Mouse (Mus musculus): ENCODE data around the gene Cep112. TPM values are rescaled to one million over a fixed set of nuclear protein-coding genes. Genes with fewer than 3 reads are reported as not detected.

Cep112 gene
- polyA plus RNA-seq, 1 experiment = not detected

GRCm38 (mm10) chr11:108527725-108528363, 102.9 kb downstream of the Cep112 start:
- TF ChIP-seq GATA1 (IDR thresholded peaks at IDR 0.05; ENCODE audit: low read length) = no peak

GRCm38 (mm10) chr11:108532901-108533300, 107.9 kb downstream of the Cep112 start:
- no peak for TF ChIP-seq GATA1 (IDR thresholded peaks at IDR 0.05; ENCODE audit: low read length)

GRCm38 (mm10) chr11:108534014-108534413, 109.0 kb downstream of the Cep112 start:
- no peak for TF ChIP-seq GATA1 (IDR thresholded peaks at IDR 0.05; ENCODE audit: low read length)

- TF ChIP-seq GATA1 (IDR thresholded peaks at IDR 0.05; ENCODE audit: low read length) = no peak
Measured at GRCm38 (mm10) chr11:108552997-108553622, 128.1 kb downstream of the Cep112 start.

DNA sequence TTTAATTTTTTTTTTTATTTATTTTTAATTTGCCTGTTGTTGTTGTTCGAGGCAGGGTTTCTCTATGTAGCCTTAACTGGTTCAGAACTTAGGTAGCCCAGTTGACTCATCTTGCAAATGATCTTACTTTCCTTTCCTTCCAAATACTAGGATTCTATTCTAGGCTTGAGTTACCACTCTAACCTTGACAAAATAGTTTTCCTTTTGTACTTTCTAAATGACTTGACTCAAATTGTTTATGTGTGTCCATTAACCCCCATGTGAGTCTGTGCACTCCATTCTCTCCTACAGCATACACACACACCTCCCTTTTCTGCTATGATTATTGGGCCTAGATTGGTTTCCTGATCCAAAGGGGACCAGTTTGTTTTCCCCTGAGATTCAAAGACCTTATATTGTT, 128.9 kb downstream of the Cep112 start:
- no peak for TF ChIP-seq GATA1 (IDR thresholded peaks at IDR 0.05; ENCODE audit: low read length)

- no peak for TF ChIP-seq GATA1 (IDR thresholded peaks at IDR 0.05; ENCODE audit: low read length)
Measured at GRCm38 (mm10) chr11:108558544-108558943, 133.6 kb downstream of the Cep112 start.

DNA sequence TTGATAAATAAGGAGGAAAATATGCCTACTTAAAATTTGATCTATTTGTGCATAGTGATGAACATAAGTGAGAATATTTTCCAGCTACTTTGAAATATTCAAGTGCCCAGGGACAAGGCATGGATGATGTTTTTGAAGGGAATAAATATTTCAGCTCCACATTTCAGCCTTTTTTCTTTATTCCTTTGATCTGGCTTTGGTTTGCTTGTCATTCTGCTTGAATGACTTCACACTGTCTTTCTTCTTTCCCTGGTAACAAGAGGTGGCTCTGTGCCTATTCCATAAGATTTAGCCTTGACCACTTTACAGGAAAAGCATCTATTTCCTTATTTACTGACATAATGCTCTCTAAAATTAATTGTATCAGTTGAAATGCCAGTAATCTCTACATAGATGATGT, 134.5 kb downstream of the Cep112 start:
- no peak for TF ChIP-seq GATA1 (IDR thresholded peaks at IDR 0.05; ENCODE audit: low read length)

GRCm38 (mm10) chr11:108562076-108562475, 137.1 kb downstream of the Cep112 start:
- TF ChIP-seq GATA1 (IDR thresholded peaks at IDR 0.05; ENCODE audit: low read length) = no peak

DNA sequence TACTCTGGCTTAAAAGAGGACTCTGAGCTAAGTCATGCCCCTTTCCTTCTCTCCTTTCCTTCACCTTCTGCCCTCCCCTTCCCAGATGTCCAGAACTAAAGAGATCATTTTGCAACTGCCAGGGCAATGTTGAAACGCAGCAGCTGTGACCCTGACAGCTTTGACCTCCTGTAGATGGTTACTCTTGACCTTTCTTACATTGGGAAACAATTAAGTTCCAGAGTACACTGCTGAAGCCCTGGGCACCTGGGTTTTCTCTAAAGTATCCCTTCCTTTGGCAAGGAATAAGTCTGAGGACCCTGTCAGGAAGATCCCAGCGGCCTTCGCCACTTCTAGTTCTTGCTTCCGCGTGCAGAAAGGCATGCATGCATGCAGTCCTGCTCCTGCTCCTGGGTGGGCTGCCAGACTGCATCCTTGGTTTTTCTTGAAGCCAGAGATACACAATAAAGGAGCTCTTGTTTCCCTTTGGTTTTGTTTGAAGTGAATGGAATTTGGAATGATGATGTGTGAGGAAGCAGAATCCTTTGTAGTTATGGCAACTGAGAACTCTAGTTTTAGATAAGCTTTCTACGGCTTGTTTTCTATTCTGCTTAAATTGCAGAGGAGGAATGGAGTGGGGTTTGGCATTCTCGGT, 161.7 kb downstream of the Cep112 start:
- TF ChIP-seq GATA1 (IDR thresholded peaks at IDR 0.05; ENCODE audit: low read length) = no peak

- no peak for TF ChIP-seq GATA1 (IDR thresholded peaks at IDR 0.05; ENCODE audit: low read length)
Measured at GRCm38 (mm10) chr11:108593207-108593958, 168.4 kb downstream of the Cep112 start.

GRCm38 (mm10) chr11:108593959-108594579, 169.1 kb downstream of the Cep112 start:
- no peak for TF ChIP-seq GATA1 (IDR thresholded peaks at IDR 0.05; ENCODE audit: low read length)

DNA sequence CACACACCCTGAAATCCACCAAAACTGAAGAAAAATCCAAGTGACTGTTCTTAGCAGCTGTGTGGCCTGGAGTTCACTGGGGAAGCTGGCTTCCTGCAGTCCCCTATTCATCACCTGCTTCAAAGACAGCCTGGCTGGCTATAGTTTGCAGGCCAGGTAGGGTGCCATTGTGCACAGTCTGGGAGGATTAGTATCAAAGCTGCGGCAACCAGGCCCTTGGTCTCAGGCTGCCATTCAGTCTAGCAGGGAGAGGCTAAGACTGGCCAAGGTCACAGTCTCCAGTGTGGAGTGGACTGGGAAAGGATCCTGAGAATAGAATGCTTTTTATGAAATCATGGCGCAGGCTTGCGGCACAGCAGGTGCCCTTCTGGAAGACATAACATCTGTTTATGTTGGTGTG, 180.3 kb downstream of the Cep112 start:
- no peak for TF ChIP-seq GATA1 (IDR thresholded peaks at IDR 0.05; ENCODE audit: low read length)

DNA sequence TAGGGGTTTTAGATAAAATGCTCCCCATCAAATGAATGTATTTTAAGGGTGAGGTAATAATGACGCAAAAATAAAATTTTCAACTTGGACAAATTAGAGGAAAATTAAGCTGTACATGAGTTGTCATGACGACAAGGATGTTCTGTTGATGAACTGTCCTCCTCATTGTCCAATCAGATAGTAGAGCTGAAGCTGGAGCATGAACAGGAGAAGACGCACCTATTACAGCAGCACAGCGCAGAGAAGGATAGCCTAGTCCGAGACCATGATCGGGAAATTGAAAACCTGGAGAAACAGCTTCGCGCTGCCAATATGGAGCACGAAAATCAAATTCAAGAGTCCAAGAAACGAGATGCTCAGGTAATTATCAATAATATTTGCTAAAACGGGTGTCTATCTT, 181.0 kb downstream of the Cep112 start:
- no peak for TF ChIP-seq GATA1 (IDR thresholded peaks at IDR 0.05; ENCODE audit: low read length)

DNA sequence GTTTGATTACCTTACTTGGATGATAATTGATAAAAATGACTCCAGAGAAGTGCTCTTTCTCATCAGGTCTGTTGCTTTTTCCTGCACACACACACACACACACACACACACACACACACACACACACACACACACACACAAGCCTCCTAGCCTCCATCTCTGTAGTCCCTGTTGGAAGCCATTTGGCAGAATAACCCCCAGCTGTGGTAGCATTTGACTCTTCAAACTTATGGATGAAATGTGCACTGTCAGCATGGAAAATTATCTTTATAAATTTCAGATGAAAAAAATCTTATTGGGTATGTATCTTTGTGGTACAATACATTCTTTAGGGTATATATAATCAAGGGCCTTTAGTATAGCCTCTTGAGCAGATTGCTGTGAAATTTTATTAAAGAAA, 181.8 kb downstream of the Cep112 start:
- TF ChIP-seq GATA1 (IDR thresholded peaks at IDR 0.05; ENCODE audit: low read length) = no peak

DNA sequence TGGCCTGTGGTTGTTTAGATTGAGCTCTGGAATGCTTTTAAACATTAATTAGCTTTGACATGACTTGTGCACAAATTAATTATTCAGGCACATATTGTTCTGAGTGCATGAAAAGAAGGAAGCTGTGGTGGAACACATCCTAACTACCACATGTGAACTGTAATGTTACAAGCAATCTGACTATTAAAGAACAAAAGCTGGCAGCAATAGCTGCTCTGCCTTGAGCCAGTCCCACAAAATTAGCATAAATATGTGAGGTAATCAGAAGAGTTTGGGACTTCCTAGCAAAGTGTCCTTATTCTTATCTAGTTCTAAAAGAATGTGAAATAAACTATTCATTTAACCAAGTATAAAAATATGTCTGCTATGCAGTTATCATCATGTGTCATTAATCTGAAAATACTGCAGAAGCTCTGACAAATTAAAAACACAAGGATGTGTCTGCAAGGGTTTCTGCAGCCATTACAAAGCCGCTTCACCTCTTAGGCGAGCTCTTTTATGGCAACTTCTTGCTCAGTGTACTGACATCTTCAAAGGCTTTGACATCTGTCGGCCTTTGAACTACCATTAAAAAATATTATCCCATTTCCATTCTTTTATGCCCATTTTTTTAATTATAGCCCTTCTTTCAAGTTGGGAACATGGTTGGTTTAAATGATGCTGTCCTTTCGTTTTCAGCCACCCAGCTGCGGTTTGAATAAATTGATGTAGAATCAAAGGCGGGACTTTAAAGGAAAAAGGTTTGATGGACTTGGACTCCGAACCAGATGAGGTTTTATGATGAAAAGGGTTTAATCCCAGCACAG, 195.8 kb downstream of the Cep112 start:
- TF ChIP-seq GATA1 (IDR thresholded peaks at IDR 0.05; ENCODE audit: low read length) = no peak

Data from G1E-ER4 (cell line).